Mouse (Mus musculus): ENCODE measurements around the gene Vmn1r185. TPM values are rescaled to one million over a fixed set of nuclear protein-coding genes. Genes with fewer than 3 reads are reported as not detected.
"Not testable (repeated sequence)": the region's sequence is repeated elsewhere in the genome, so short reads cannot be mapped to it uniquely, and the experiment has no call there.

The Vmn1r185 gene
- not detected in 3 replicates for total RNA-seq (2017)

DNA sequence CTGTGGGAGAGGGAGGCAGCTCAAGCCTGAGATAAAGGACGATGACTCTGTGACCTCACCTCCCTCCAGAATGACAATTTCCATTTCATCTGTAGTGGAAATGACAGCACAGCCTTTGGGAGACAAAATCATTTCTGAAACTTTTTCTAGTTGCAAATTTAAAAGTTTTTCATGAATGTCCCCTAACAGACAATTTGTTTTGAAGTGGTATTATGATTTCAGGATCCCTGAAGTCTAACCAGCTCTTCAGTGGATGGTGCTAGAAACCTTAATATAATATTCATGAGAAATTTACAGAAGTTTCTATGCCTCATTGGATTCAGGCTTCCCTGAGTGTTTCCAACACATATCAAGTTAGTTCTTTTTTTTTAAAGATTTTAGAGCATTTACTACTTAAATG, at the start of gene Vmn1r185:
Vmn1r185 (minus strand) TSS at position 101 of the 400 bp plus-strand sequence.
- not testable (repeated sequence) for ATAC-seq (replicated peaks; ENCODE audit: insufficient number of reproducible peaks, low FRiP score, low TSS enrichment, poor library complexity, severe bottlenecking)

DNA sequence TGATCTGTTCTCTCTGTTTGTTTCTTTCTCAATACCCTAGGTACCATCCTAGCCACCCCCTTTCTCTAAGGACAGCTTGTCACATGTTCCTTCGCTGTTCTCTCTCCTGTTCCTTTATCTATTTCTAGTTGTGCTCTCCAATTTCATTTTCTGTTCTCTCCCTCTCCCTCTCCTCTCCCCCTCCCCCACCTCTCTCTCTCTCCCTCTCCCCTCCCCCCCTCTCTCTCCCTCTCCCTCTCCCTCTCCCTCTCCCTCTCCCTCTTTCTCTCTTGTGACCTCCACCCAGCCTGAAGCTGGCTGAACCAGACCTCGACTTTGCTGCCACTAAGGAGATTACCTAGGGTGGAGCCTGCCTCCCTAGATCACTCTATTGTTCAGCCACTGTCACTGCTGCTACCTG, 49.2 kb upstream of the Vmn1r185 start:
- ATAC-seq (replicated peaks; ENCODE audit: insufficient number of reproducible peaks, low FRiP score, low TSS enrichment, poor library complexity, severe bottlenecking): not testable (repeated sequence)

DNA sequence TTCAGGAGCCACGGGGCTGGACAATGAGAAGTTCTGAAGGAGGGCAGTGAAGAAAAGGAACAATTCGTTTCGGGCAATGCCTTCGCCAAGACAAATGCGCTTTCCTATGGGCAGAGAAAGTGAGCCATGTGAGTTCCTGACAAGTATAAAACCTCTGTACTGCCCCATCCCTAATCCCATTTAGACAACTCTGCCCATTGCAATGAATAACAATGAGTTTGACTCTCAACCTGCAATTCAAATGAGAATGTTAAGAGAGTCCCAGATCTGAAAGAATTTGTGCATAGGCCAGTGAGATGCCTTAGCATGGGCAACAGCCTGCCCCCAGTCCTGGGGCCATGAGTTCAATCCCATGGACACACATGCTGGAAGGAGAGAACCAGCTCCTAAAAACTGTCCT, 47.7 kb upstream of the Vmn1r185 start:
- no peak for ATAC-seq (replicated peaks; ENCODE audit: insufficient number of reproducible peaks, low FRiP score, low TSS enrichment, poor library complexity, severe bottlenecking)

DNA sequence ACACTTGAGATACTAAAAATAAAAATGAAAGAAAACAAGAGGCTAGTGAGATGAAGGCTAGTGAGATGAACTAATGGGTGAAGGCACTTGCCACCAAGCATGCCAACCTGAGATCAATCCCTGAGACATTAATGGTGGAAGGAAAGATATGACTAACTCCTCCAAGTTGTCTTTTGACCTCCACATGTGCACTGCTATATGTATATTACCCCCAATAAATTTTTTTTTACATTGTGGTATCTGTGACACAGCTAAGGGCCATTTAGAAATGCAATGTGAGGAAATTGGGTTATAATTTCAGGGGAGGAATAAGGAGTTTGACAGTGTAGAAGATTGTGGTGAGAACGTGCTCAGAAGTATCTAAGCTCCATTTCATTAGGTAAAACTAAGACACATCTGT, 28.5 kb downstream of the Vmn1r185 start:
- ATAC-seq (replicated peaks; ENCODE audit: insufficient number of reproducible peaks, low FRiP score, low TSS enrichment, poor library complexity, severe bottlenecking): no peak

DNA sequence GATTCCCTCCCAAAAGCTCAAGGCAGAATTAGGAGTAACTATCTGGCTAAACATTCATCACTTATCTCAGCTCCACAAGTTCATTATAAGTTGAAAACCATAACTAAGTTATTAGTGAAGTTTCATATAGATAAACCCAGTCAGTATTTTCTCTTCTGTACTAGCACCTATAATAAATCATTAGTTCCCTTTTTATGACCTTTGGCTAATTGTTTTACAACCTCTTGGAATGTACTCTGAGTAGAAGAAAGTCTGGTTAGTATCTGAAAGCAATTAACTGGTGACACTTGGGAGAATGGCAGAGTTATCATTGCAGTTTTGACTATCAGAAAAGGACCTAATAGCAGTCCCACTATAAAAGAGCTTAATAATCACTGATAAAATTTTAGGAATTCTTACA, 29.2 kb downstream of the Vmn1r185 start:
- no peak for ATAC-seq (replicated peaks; ENCODE audit: insufficient number of reproducible peaks, low FRiP score, low TSS enrichment, poor library complexity, severe bottlenecking)

Other genes with a start within 250 kb of the Vmn1r185 start
- not detected in 3 replicates for gene Nlrp9c, start 214.8 kb downstream of the Vmn1r185 start, total RNA-seq (2017)
- gene Nlrp4a, start 183.4 kb downstream of the Vmn1r185 start, total RNA-seq (2017): not detected in 3 replicates
- gene Nlrp9a, start 83.4 kb downstream of the Vmn1r185 start, total RNA-seq (2017): not detected in 3 replicates
- not detected in 3 replicates for gene Cyp2b23, start 68.0 kb upstream of the Vmn1r185 start, total RNA-seq (2017)
- not detected in 3 replicates for gene Cyp2b19, start 138.7 kb upstream of the Vmn1r185 start, total RNA-seq (2017)
- not detected in 3 replicates for gene Cyp2g1, start 190.4 kb upstream of the Vmn1r185 start, total RNA-seq (2017)
- not detected in 3 replicates for gene Cyp2a5, start 216.8 kb upstream of the Vmn1r185 start, total RNA-seq (2017)

Data from monocyte, adult 5-6 weeks (primary cell).